Mouse (Mus musculus) cerebellum, postnatal 25 days (tissue): Measurements from ENCODE around the gene Spdye4a.

Experiments used
- DNase-seq, 2 experiments: peaks; one replicate each; pipeline ENCODE4 v3.0.0; 2021; ENCODE audit warnings: mixed read lengths in 2 of 2

Gene Spdye4a

GRCm38 (mm10) chr5:143226790-143227189 is at the start of gene Spdye4a:
Gene Spdye4a, minus strand, starts transcription at chr5:143226890.
- DNase-seq = no peak

- no peak for DNase-seq
Measured at GRCm38 (mm10) chr5:143275761-143276160, 49.1 kb upstream of the Spdye4a start.

GRCm38 (mm10) chr5:143272540-143273330 is 46.0 kb upstream of the Spdye4a start:
- DNase-seq = peak in 1 of 2 experiments; percentile 45

- no peak for DNase-seq
Measured at GRCm38 (mm10) chr5:143272108-143272507, 45.4 kb upstream of the Spdye4a start.

- no peak for DNase-seq
Measured at GRCm38 (mm10) chr5:143271642-143272041, 45.0 kb upstream of the Spdye4a start.

- DNase-seq = no peak
Measured at GRCm38 (mm10) chr5:143270151-143270519, 43.4 kb upstream of the Spdye4a start.

- peak; percentile 85 to 91 for DNase-seq
Measured at GRCm38 (mm10) chr5:143269363-143270150, 42.9 kb upstream of the Spdye4a start, which contains the start of gene Zfp316. Gene Zfp316, minus strand, starts transcription at chr5:143270022.

GRCm38 (mm10) chr5:143268985-143269362 is 42.3 kb upstream of the Spdye4a start:
- peak in 1 of 2 experiments; percentile 19 for DNase-seq

GRCm38 (mm10) chr5:143266794-143267193 is 40.1 kb upstream of the Spdye4a start:
- DNase-seq = peak in 1 of 2 experiments; percentile 34

- no peak for DNase-seq
Measured at GRCm38 (mm10) chr5:143265409-143265808, 38.7 kb upstream of the Spdye4a start.

- peak in 1 of 2 experiments; percentile 66 for DNase-seq
Measured at GRCm38 (mm10) chr5:143264689-143265088, 38.0 kb upstream of the Spdye4a start.

GRCm38 (mm10) chr5:143261636-143262035 is 34.9 kb upstream of the Spdye4a start:
- no peak for DNase-seq

GRCm38 (mm10) chr5:143255802-143256201 is 29.1 kb upstream of the Spdye4a start:
- DNase-seq = no peak

GRCm38 (mm10) chr5:143255131-143255519 is 28.4 kb upstream of the Spdye4a start:
- no peak for DNase-seq

- peak; percentile 70 to 75 for DNase-seq
Measured at GRCm38 (mm10) chr5:143254487-143255130, 27.9 kb upstream of the Spdye4a start.

GRCm38 (mm10) chr5:143253881-143254486 is 27.3 kb upstream of the Spdye4a start:
- DNase-seq = peak in 1 of 2 experiments; percentile 81

GRCm38 (mm10) chr5:143253186-143253880 is 26.6 kb upstream of the Spdye4a start:
- peak; percentile 78 to 82 for DNase-seq

- no peak for DNase-seq
Measured at GRCm38 (mm10) chr5:143252791-143253185, 26.1 kb upstream of the Spdye4a start.

GRCm38 (mm10) chr5:143252039-143252438 is 25.3 kb upstream of the Spdye4a start:
- DNase-seq = peak in 1 of 2 experiments; percentile 25

- no peak for DNase-seq
Measured at GRCm38 (mm10) chr5:143244926-143245325, 18.2 kb upstream of the Spdye4a start.

- no peak for DNase-seq
Measured at GRCm38 (mm10) chr5:143236036-143236435, 9.3 kb upstream of the Spdye4a start.
